Mouse (Mus musculus) hindbrain, embryonic 16.5 days (tissue): ENCODE data around the gene Phf23. TPM values are rescaled to one million over a fixed set of nuclear protein-coding genes. Genes with fewer than 3 reads are reported as not detected.

Source experiments
- ATAC-seq: fragments of 200-750 bp; cut with Nextera tagmentation; 2 replicates; pipeline ENCODE4 v1.8.0; 2017; ENCODE audit warnings: moderate TSS enrichment, moderate library complexity
- H3K27ac ChIP-seq: fragments of 300-500 bp; sonication (generic); 2 replicates; pipeline ENCODE4 v1.5.1; 2014; ENCODE audit warnings: low read depth, mild to moderate bottlenecking, control low read depth, low read length, moderate library complexity
- H3K27me3 ChIP-seq: fragments of 300-500 bp; sonication (generic); replicated peaks from 2 replicates; pipeline ENCODE4 v1.6.1; 2014; ENCODE audit warnings: low read length; ENCODE audit not compliant: control insufficient read depth, insufficient read depth
- H3K36me3 ChIP-seq: fragments of 300-500 bp; sonication (generic); 2 replicates; pipeline ENCODE4 v1.6.1; 2014; ENCODE audit warnings: mild to moderate bottlenecking, low read length, moderate library complexity, mixed read lengths; ENCODE audit not compliant: control insufficient read depth, insufficient read depth
- H3K4me1 ChIP-seq: fragments of 300-500 bp; sonication (generic); 2 replicates; pipeline ENCODE4 v1.6.1; 2014; ENCODE audit warnings: low read depth, low read length; ENCODE audit not compliant: control insufficient read depth, insufficient read depth
- H3K4me2 ChIP-seq: fragments of 300-500 bp; sonication (generic); 2 replicates; pipeline ENCODE4 v1.6.1; 2014; ENCODE audit warnings: mild to moderate bottlenecking, low read length, control low read depth, moderate library complexity
- H3K4me3 ChIP-seq: fragments of 300-500 bp; sonication (generic); 2 replicates; pipeline ENCODE4 v1.5.1; 2014; ENCODE audit warnings: mild to moderate bottlenecking, low read length, control low read depth, moderate library complexity
- H3K9ac ChIP-seq: fragments of 300-500 bp; sonication (generic); 2 replicates; pipeline ENCODE4 v1.6.1; 2014; ENCODE audit warnings: low read depth, mild to moderate bottlenecking, control low read depth, low read length, moderate library complexity
- H3K9me3 ChIP-seq: fragments of 300-500 bp; sonication (generic); 2 replicates; pipeline ENCODE4 v1.6.1; 2014; ENCODE audit warnings: mild to moderate bottlenecking, low read length, moderate library complexity; ENCODE audit not compliant: control insufficient read depth
- WGBS: fragments of 180-500 bp; shearing (Covaris S2); extraction: QIAGEN DNeasy Blood & Tissue Kit; methylation state at CpG from one replicate; pipeline ENCODE4 v1.1.7; 2014; 5-methylcytosine and 5-hydroxymethylcytosine counted together
- polyA plus RNA-seq: library from polyadenylated mRNA; unstranded; fragments of >200 nt; fragmentation: Nextera tagmentation; extraction: Ambion mirVana; gene quantifications from 2 replicates; pipeline ENCODE4 v1.2.1, GENCODE M21; 2015

Phf23 gene
- polyA plus RNA-seq, 1 experiment from 2014 or later = 54.2 TPM

GRCm38 (mm10) chr11:70023481-70024150, 28.0 kb downstream of the Phf23 start:
- no peaks in the 10 kb centered on the region for H3K27me3 ChIP-seq
- H3K4me3 ChIP-seq = peak overlapping the region; percentile 42
- no peaks in the 10 kb centered on the region for H3K9me3 ChIP-seq
- peak overlapping the region; percentile 62 for H3K9ac ChIP-seq
- WGBS = 2% methylated on average over 23 of the region's 29 CpGs
- H3K4me1 ChIP-seq = peaks cover 81% of the 10 kb centered on the region
- peak overlapping the region; percentile 52 for H3K27ac ChIP-seq
- peak overlapping the region; percentile 61 for H3K4me2 ChIP-seq
- no peak for ATAC-seq
- no peaks in the 10 kb centered on the region for H3K36me3 ChIP-seq

DNA sequence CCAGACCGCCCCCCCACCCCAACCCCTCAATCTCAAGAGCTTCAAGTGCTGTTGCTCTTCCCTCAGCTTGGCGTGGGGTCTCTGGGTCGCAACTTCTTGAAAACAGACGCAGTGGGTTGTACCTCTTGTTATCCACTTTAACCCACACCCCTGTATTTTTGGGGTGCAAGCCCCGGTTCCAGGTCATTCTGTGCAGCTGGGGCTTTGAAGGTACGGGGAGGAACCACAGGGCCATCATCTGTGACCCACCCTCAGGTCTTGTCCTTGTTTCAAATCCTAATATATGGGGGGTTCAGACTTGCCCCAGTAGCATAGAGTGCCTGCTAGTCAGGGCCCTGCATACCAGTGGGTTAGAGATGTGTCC, 28.6 kb downstream of the Phf23 start:
- Histone ChIP-seq H3K9ac (peak overlapping the region; percentile 62), H3K27me3 (no peaks in the 10 kb centered on the region), H3K9me3 (no peaks in the 10 kb centered on the region), H3K27ac (peak overlapping the region; percentile 13; the same call in 1 of the 2 replicates), H3K4me3 (peak overlapping the region; percentile 42), H3K4me1 (peaks cover 85% of the 10 kb centered on the region), H3K4me2 (peak overlapping the region; percentile 61), H3K36me3 (no peaks in the 10 kb centered on the region)
- no peak for ATAC-seq
- WGBS = 11% methylated on average over 6 of the region's 6 CpGs

GRCm38 (mm10) chr11:70026689-70027088, 31.1 kb downstream of the Phf23 start:
- Histone ChIP-seq H3K9ac (peak overlapping the region; percentile 49), H3K9me3 (no peaks in the 10 kb centered on the region), H3K4me3 (peak overlapping the region; percentile 26), H3K27ac (peak overlapping the region; percentile 94), H3K27me3 (no peaks in the 10 kb centered on the region), H3K4me2 (peak overlapping the region; percentile 68), H3K4me1 (peaks cover 82% of the 10 kb centered on the region), H3K36me3 (peaks cover 9% of the 10 kb centered on the region)
- ATAC-seq = no peak
- 5% methylated on average over 19 of the region's 19 CpGs for WGBS

- Histone ChIP-seq H3K4me3 (peak overlapping the region; percentile 26; the same call in 1 of the 2 replicates), H3K9me3 (no peaks in the 10 kb centered on the region), H3K36me3 (peaks cover 16% of the 10 kb centered on the region), H3K4me2 (peak overlapping the region; percentile 68), H3K27me3 (no peaks in the 10 kb centered on the region), H3K9ac (peak overlapping the region; percentile 57), H3K27ac (peak overlapping the region; percentile 94), H3K4me1 (peaks cover 76% of the 10 kb centered on the region)
- ATAC-seq = no peak
- 24% methylated on average over 9 of the region's 9 CpGs for WGBS
Measured at GRCm38 (mm10) chr11:70027397-70027796, 31.8 kb downstream of the Phf23 start.

DNA sequence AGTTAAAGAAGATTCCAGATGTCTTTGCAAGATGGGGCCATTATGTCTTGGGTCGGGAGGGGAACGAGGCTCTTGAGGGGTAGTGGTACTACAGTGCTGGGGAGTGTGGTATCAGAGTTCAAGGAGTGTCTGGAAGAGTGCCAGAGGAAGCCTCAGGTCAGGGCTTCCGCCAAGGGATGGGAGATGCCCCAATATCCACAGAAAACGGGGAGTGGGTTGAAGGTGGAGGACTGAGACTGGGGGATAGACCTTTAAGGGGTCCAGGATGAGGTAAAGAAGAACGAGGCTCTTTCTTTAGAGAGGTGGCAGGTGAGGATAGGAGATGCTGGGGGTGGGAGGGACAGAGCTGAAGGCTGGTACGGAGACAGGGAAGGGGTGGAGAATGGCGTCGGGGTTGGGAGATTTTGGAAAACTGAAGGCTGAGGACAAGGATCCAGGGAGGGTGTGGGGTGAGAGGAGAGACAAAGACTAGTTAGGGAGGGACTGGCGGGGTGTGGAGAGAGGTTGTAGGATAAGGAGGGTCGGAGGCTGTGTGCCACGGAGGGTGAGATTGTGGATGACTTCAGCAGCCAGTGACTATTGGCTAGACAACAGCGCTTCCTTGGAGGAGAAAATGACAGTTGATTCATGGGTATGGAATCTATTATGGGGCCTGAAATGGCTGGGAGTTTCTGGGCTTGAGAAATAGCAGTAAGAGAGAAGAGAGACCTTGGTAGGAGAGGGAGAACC, 33.0 kb downstream of the Phf23 start:
- no peaks in the 10 kb centered on the region for H3K9me3 ChIP-seq
- H3K27ac ChIP-seq = peak overlapping the region; percentile 94
- no peaks in the 10 kb centered on the region for H3K27me3 ChIP-seq
- peaks cover 17% of the 10 kb centered on the region for H3K36me3 ChIP-seq
- H3K4me2 ChIP-seq = peak overlapping the region; percentile 68
- H3K4me3 ChIP-seq = peak overlapping the region; percentile 36
- peak overlapping the region; percentile 57 for H3K9ac ChIP-seq
- peak; percentile 4 for ATAC-seq
- H3K4me1 ChIP-seq = peaks cover 65% of the 10 kb centered on the region
- WGBS = 15% methylated on average over 12 of the region's 12 CpGs

DNA sequence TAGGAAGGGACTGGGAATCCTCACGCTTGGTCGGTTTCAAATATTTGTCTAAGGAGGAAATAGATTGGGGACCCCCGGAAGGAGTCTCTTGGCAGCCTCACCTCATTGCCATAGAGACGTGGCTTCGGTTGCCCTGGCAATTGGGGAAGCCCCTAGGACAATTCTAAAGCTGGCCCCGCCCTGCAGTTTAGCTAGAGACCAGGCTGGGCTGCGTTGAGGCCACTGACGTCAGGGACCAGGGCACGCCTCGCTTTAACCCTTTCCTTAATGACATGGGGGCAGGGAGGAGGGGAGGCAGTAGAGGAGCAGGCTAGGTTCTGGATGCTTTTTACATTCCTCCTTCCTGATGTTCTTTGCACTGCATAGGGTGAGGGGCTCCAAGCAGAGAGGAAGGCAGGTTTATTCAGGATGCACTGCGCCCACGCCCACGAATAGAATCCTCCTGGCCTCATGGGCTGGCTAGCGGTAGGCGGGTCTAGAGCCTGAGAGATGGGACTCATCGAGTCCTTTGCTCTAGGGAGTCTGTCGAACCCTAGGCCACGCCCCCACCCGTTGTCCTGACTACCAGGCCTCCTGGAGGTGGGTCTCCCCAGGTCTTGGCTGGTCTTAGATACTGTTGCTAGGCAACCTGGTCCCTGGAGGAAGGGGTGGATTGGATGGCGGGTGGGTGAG, 33.7 kb downstream of the Phf23 start:
- Histone ChIP-seq H3K36me3 (peaks cover 17% of the 10 kb centered on the region), H3K27me3 (no peaks in the 10 kb centered on the region), H3K9ac (peak overlapping the region; percentile 57), H3K4me1 (peaks cover 61% of the 10 kb centered on the region), H3K9me3 (no peaks in the 10 kb centered on the region), H3K27ac (peak overlapping the region; percentile 94), H3K4me2 (peak overlapping the region; percentile 68), H3K4me3 (peak overlapping the region; percentile 36)
- ATAC-seq = peak; percentile 91
- WGBS = under 1% methylated on average over 20 of the region's 20 CpGs

GRCm38 (mm10) chr11:70029829-70030550, 34.4 kb downstream of the Phf23 start:
- peak overlapping the region; percentile 36 for H3K4me3 ChIP-seq
- H3K9me3 ChIP-seq = no peaks in the 10 kb centered on the region
- H3K27ac ChIP-seq = peak overlapping the region; percentile 94
- no peaks in the 10 kb centered on the region for H3K27me3 ChIP-seq
- H3K4me2 ChIP-seq = peak overlapping the region; percentile 68
- peaks cover 19% of the 10 kb centered on the region for H3K36me3 ChIP-seq
- WGBS = 15% methylated on average over 11 of the region's 11 CpGs
- peak; percentile 34 for ATAC-seq
- peak overlapping the region; percentile 57 for H3K9ac ChIP-seq
- H3K4me1 ChIP-seq = peaks cover 53% of the 10 kb centered on the region

DNA sequence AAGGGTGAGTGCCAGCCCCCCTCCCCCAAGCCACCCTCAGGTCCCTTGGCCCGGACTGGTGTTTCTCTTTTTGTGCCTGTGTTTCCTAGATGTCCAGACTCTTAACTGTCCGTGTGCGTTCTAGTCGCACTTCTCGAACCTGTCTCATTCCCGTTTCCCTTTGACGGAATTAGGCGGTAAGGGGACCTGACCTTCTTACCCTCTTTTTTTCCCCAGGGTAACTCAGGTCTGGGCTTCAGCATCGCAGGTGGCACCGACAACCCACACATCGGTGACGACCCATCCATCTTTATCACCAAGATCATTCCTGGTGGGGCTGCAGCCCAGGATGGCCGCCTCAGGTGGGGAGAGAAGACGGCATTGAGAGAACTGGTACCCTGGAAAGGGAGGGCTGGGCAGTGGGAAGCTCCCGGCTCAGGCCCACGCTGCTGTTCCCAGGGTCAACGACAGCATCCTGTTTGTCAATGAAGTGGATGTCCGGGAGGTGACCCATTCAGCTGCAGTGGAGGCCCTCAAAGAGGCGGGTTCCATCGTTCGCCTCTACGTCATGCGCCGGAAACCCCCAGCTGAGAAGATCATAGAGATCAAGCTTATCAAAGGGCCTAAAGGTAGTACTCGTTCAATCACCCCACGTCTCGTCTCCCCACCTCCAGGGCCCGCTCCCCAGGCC, 35.2 kb downstream of the Phf23 start:
- Histone ChIP-seq H3K4me1 (peaks cover 47% of the 10 kb centered on the region), H3K4me2 (peak overlapping the region; percentile 68), H3K36me3 (peaks cover 19% of the 10 kb centered on the region), H3K9ac (peak overlapping the region; percentile 57), H3K4me3 (no peak overlapping the region), H3K27ac (peak overlapping the region; percentile 94), H3K27me3 (no peaks in the 10 kb centered on the region), H3K9me3 (no peaks in the 10 kb centered on the region)
- WGBS = 90% methylated on average over 28 of the region's 28 CpGs
- ATAC-seq = no peak
